Mouse (Mus musculus): ENCODE results near the gene Naa11. TPM values are rescaled to one million over a fixed set of nuclear protein-coding genes. Genes with fewer than 3 reads are reported as not detected.

The Naa11 gene
- polyA plus RNA-seq, 1 experiment from 2014 or later, result not detected

GRCm38 (mm10) chr5:97409234-97409704, 17.1 kb upstream of the Naa11 start:
- 55% methylated on average over 4 of the region's 4 CpGs for WGBS
- Histone ChIP-seq H3K27ac (replicated peaks; ENCODE audit: low read depth, low read length) (no peak overlapping the region), H3K36me3 (replicated peaks; ENCODE audit: control insufficient read depth, insufficient read depth, low read depth, low read length) (no peaks in the 10 kb centered on the region), H3K9ac (replicated peaks; ENCODE audit: low read length) (no peak overlapping the region), H3K4me3 (ENCODE audit: low read depth, low read length) (no peak overlapping the region), H3K4me1 (ENCODE audit: control insufficient read depth, insufficient read depth, low read length) (no peaks in the 10 kb centered on the region), H3K27me3 (ENCODE audit: control insufficient read depth, insufficient read depth, low read length) (no peaks in the 10 kb centered on the region), H3K4me2 (ENCODE audit: low read depth, low read length) (no peak overlapping the region), H3K9me3 (replicated peaks; ENCODE audit: control insufficient read depth, low read length) (no peaks in the 10 kb centered on the region)
- ATAC-seq (replicated peaks; ENCODE audit: insufficient number of reproducible peaks, low FRiP score, low TSS enrichment, low read depth) (no peak; the same call in 1 of the 2 replicates), DNase-seq (ENCODE audit: low spot score) (no peak)

- Histone ChIP-seq H3K27me3 (ENCODE audit: control insufficient read depth, insufficient read depth, low read length) (no peaks in the 10 kb centered on the region), H3K27ac (replicated peaks; ENCODE audit: low read depth, low read length) (no peak overlapping the region), H3K4me3 (ENCODE audit: low read depth, low read length) (no peak overlapping the region), H3K9me3 (replicated peaks; ENCODE audit: control insufficient read depth, low read length) (no peaks in the 10 kb centered on the region), H3K4me1 (ENCODE audit: control insufficient read depth, insufficient read depth, low read length) (no peaks in the 10 kb centered on the region), H3K9ac (replicated peaks; ENCODE audit: low read length) (no peak overlapping the region), H3K36me3 (replicated peaks; ENCODE audit: control insufficient read depth, insufficient read depth, low read depth, low read length) (no peaks in the 10 kb centered on the region), H3K4me2 (ENCODE audit: low read depth, low read length) (no peak overlapping the region)
- ATAC-seq (replicated peaks; ENCODE audit: insufficient number of reproducible peaks, low FRiP score, low TSS enrichment, low read depth), result no peak
- DNase-seq (ENCODE audit: low spot score), result no peak
These were observed 8.9 kb upstream of the Naa11 start for GRCm38 (mm10) chr5:97401042-97401441.

GRCm38 (mm10) chr5:97397585-97397984, 5.4 kb upstream of the Naa11 start:
- H3K4me1 ChIP-seq (ENCODE audit: control insufficient read depth, insufficient read depth, low read length), result no peaks in the 10 kb centered on the region
- whole genome bisulfite sequencing, result 89% methylated on average over 4 of the region's 4 CpGs
- DNase-seq (ENCODE audit: low spot score), result no peak

GRCm38 (mm10) chr5:97387622-97388021, 4.6 kb downstream of the Naa11 start:
- Histone ChIP-seq H3K27me3 (ENCODE audit: control insufficient read depth, insufficient read depth, low read length) (no peaks in the 10 kb centered on the region), H3K4me2 (ENCODE audit: low read depth, low read length) (no peak overlapping the region), H3K27ac (replicated peaks; ENCODE audit: low read depth, low read length) (no peak overlapping the region), H3K4me3 (ENCODE audit: low read depth, low read length) (no peak overlapping the region), H3K36me3 (replicated peaks; ENCODE audit: control insufficient read depth, insufficient read depth, low read depth, low read length) (no peaks in the 10 kb centered on the region), H3K4me1 (ENCODE audit: control insufficient read depth, insufficient read depth, low read length) (no peaks in the 10 kb centered on the region), H3K9me3 (replicated peaks; ENCODE audit: control insufficient read depth, low read length) (no peaks in the 10 kb centered on the region), H3K9ac (replicated peaks; ENCODE audit: low read length) (no peak overlapping the region)
- ATAC-seq (replicated peaks; ENCODE audit: insufficient number of reproducible peaks, low FRiP score, low TSS enrichment, low read depth), result no peak
- 88% methylated on average over 6 of the region's 6 CpGs for WGBS
- DNase-seq (ENCODE audit: low spot score), result no peak

More at GRCm38 (mm10) chr5:97397585-97397984, 5.4 kb upstream of the Naa11 start:
- ATAC-seq (replicated peaks; ENCODE audit: insufficient number of reproducible peaks, low FRiP score, low TSS enrichment, low read depth), result no peak
- Histone ChIP-seq H3K4me2 (ENCODE audit: low read depth, low read length) (no peak overlapping the region), H3K27me3 (ENCODE audit: control insufficient read depth, insufficient read depth, low read length) (no peaks in the 10 kb centered on the region), H3K9ac (replicated peaks; ENCODE audit: low read length) (no peak overlapping the region), H3K27ac (replicated peaks; ENCODE audit: low read depth, low read length) (no peak overlapping the region), H3K9me3 (replicated peaks; ENCODE audit: control insufficient read depth, low read length) (no peaks in the 10 kb centered on the region), H3K36me3 (replicated peaks; ENCODE audit: control insufficient read depth, insufficient read depth, low read depth, low read length) (no peaks in the 10 kb centered on the region), H3K4me3 (ENCODE audit: low read depth, low read length) (no peak overlapping the region)

GRCm38 (mm10) chr5:97384399-97384798, 7.8 kb downstream of the Naa11 start:
- no peak for ATAC-seq (replicated peaks; ENCODE audit: insufficient number of reproducible peaks, low FRiP score, low TSS enrichment, low read depth)
- DNase-seq (ENCODE audit: low spot score), result no peak
- no peak overlapping the region for H3K27ac ChIP-seq (replicated peaks; ENCODE audit: low read depth, low read length)
- H3K27me3 ChIP-seq (ENCODE audit: control insufficient read depth, insufficient read depth, low read length), result no peaks in the 10 kb centered on the region
- no peaks in the 10 kb centered on the region for H3K36me3 ChIP-seq (replicated peaks; ENCODE audit: control insufficient read depth, insufficient read depth, low read depth, low read length)
- H3K9me3 ChIP-seq (replicated peaks; ENCODE audit: control insufficient read depth, low read length), result no peaks in the 10 kb centered on the region
- H3K4me2 ChIP-seq (ENCODE audit: low read depth, low read length), result no peak overlapping the region
- WGBS, result 76% methylated on average over 4 of the region's 4 CpGs
- H3K4me3 ChIP-seq (ENCODE audit: low read depth, low read length), result no peak overlapping the region
- H3K9ac ChIP-seq (replicated peaks; ENCODE audit: low read length), result no peak overlapping the region
- H3K4me1 ChIP-seq (ENCODE audit: control insufficient read depth, insufficient read depth, low read length), result no peaks in the 10 kb centered on the region

- ATAC-seq (replicated peaks; ENCODE audit: insufficient number of reproducible peaks, low FRiP score, low TSS enrichment, low read depth) (no peak), DNase-seq (ENCODE audit: low spot score) (no peak)
- Histone ChIP-seq H3K9ac (replicated peaks; ENCODE audit: low read length) (no peak overlapping the region), H3K4me3 (ENCODE audit: low read depth, low read length) (no peak overlapping the region), H3K27ac (replicated peaks; ENCODE audit: low read depth, low read length) (no peak overlapping the region), H3K4me2 (ENCODE audit: low read depth, low read length) (no peak overlapping the region), H3K36me3 (replicated peaks; ENCODE audit: control insufficient read depth, insufficient read depth, low read depth, low read length) (no peaks in the 10 kb centered on the region), H3K27me3 (ENCODE audit: control insufficient read depth, insufficient read depth, low read length) (no peaks in the 10 kb centered on the region), H3K9me3 (replicated peaks; ENCODE audit: control insufficient read depth, low read length) (no peaks in the 10 kb centered on the region), H3K4me1 (ENCODE audit: control insufficient read depth, insufficient read depth, low read length) (no peaks in the 10 kb centered on the region)
- 67% methylated on average over 14 of the region's 14 CpGs for WGBS
These were observed 9.5 kb downstream of the Naa11 start for GRCm38 (mm10) chr5:97382548-97383222.

- Histone ChIP-seq H3K4me3 (ENCODE audit: low read depth, low read length) (no peak overlapping the region), H3K27ac (replicated peaks; ENCODE audit: low read depth, low read length) (no peak overlapping the region), H3K4me2 (ENCODE audit: low read depth, low read length) (no peak overlapping the region), H3K27me3 (ENCODE audit: control insufficient read depth, insufficient read depth, low read length) (no peaks in the 10 kb centered on the region), H3K36me3 (replicated peaks; ENCODE audit: control insufficient read depth, insufficient read depth, low read depth, low read length) (no peaks in the 10 kb centered on the region), H3K4me1 (ENCODE audit: control insufficient read depth, insufficient read depth, low read length) (no peaks in the 10 kb centered on the region), H3K9ac (replicated peaks; ENCODE audit: low read length) (no peak overlapping the region), H3K9me3 (replicated peaks; ENCODE audit: control insufficient read depth, low read length) (no peaks in the 10 kb centered on the region)
- no peak for ATAC-seq (replicated peaks; ENCODE audit: insufficient number of reproducible peaks, low FRiP score, low TSS enrichment, low read depth)
- 39% methylated on average over 3 of the region's 3 CpGs for WGBS
- no peak for DNase-seq (ENCODE audit: low spot score)
These were observed 12.2 kb downstream of the Naa11 start for GRCm38 (mm10) chr5:97379976-97380375.

GRCm38 (mm10) chr5:97364781-97365180, 27.4 kb downstream of the Naa11 start:
- Histone ChIP-seq H3K27me3 (ENCODE audit: control insufficient read depth, insufficient read depth, low read length) (no peaks in the 10 kb centered on the region), H3K9ac (replicated peaks; ENCODE audit: low read length) (no peak overlapping the region), H3K36me3 (replicated peaks; ENCODE audit: control insufficient read depth, insufficient read depth, low read depth, low read length) (no peaks in the 10 kb centered on the region), H3K27ac (replicated peaks; ENCODE audit: low read depth, low read length) (no peak overlapping the region), H3K4me1 (ENCODE audit: control insufficient read depth, insufficient read depth, low read length) (no peaks in the 10 kb centered on the region), H3K9me3 (replicated peaks; ENCODE audit: control insufficient read depth, low read length) (no peaks in the 10 kb centered on the region), H3K4me2 (ENCODE audit: low read depth, low read length) (no peak overlapping the region), H3K4me3 (ENCODE audit: low read depth, low read length) (no peak overlapping the region)
- 78% methylated on average over 8 of the region's 8 CpGs for WGBS
- DNase-seq (ENCODE audit: low spot score) (no peak), ATAC-seq (replicated peaks; ENCODE audit: insufficient number of reproducible peaks, low FRiP score, low TSS enrichment, low read depth) (no peak)

All from embryonic facial prominence, embryonic 11.5 days (tissue).